Mouse (Mus musculus): ENCODE measurements around the gene Rab33a. TPM values are rescaled to one million over a fixed set of nuclear protein-coding genes. Genes with fewer than 3 reads are reported as not detected.

The Rab33a gene
- polyA plus RNA-seq (2014; fragmentation: Illumina TruSeq; extraction: RNeasy Lipid Tissue Mini Kit (QIAGEN cat#74804); ENCODE audit: low read depth, low replicate concordance): not detected

GRCm38 (mm10) chrX:48518808-48519548 lies at the start of gene Rab33a:
Gene Rab33a (plus strand): TSS chrX:48519285.

GRCm38 (mm10) chrX:48513166-48513807 lies 5.8 kb upstream of the Rab33a start, which contains the start of gene Aifm1:
Gene Aifm1 (minus strand): TSS chrX:48513563.

Other genes with a start within 250 kb of the Rab33a start
- gene Bcorl1, start 177.9 kb upstream of the Rab33a start, polyA plus RNA-seq (2014; fragmentation: Illumina TruSeq; extraction: RNeasy Lipid Tissue Mini Kit (QIAGEN cat#74804); ENCODE audit: low read depth, low replicate concordance): 0.58 TPM
- gene Elf4, start 56.2 kb upstream of the Rab33a start, polyA plus RNA-seq (2014; fragmentation: Illumina TruSeq; extraction: RNeasy Lipid Tissue Mini Kit (QIAGEN cat#74804); ENCODE audit: low read depth, low replicate concordance): 0.58 TPM
- gene Aifm1, start 5.7 kb upstream of the Rab33a start, polyA plus RNA-seq (2014; fragmentation: Illumina TruSeq; extraction: RNeasy Lipid Tissue Mini Kit (QIAGEN cat#74804); ENCODE audit: low read depth, low replicate concordance): 157 TPM
- 9.1 TPM for gene Zfp280c, start 75.2 kb downstream of the Rab33a start, polyA plus RNA-seq (2014; fragmentation: Illumina TruSeq; extraction: RNeasy Lipid Tissue Mini Kit (QIAGEN cat#74804); ENCODE audit: low read depth, low replicate concordance)
- gene Slc25a14, start 104.1 kb downstream of the Rab33a start, polyA plus RNA-seq (2014; fragmentation: Illumina TruSeq; extraction: RNeasy Lipid Tissue Mini Kit (QIAGEN cat#74804); ENCODE audit: low read depth, low replicate concordance): 4.6 TPM
- gene Gpr119, start 155.2 kb downstream of the Rab33a start, polyA plus RNA-seq (2014; fragmentation: Illumina TruSeq; extraction: RNeasy Lipid Tissue Mini Kit (QIAGEN cat#74804); ENCODE audit: low read depth, low replicate concordance): not detected
- 0.82 TPM for gene Rbmx2, start 175.7 kb downstream of the Rab33a start, polyA plus RNA-seq (2014; fragmentation: Illumina TruSeq; extraction: RNeasy Lipid Tissue Mini Kit (QIAGEN cat#74804); ENCODE audit: low read depth, low replicate concordance)